Mouse (Mus musculus): Measurements from ENCODE around the gene Slc38a3.

DNA sequence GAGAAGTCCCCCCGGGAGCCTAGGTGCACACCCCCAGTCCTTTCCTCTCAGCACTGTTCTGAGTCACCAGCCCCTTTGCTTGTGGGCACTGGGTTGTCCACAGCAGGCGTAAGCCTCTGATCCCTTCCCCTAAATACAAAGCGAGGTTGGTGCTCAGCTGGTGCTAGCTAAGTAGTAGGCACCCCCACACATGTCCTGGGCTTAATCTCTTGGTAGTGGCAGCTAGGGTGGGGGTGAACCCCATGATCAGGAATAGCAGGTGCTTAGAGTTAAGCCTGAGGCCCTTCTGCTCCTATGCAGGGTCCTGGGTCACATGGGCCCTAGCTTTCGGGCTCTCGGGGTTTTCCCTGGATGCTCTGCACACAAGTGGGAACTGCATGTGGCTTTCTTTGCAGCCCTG is 12.2 kb downstream of the Slc38a3 start:
- TF ChIP-seq CTCF (IDR thresholded peaks at IDR 0.05), result no peak
- no peak for TF ChIP-seq EP300 (IDR thresholded peaks at IDR 0.05)
